Mouse (Mus musculus) WW6 (cell line): ENCODE measurements at regions not wholly inside any gene's neighbourhood (a gene's known extent, or its start where the extent isn't known, plus 50 kb on each side); places are given as distances from the start of the nearest gene placed in this dataset.
A peak's percentile ranks its signal among the peaks of the same experiment; 100 is the strongest.

Experiments used
- DNase-seq: peaks from one replicate; pipeline ENCODE4 v3.0.0-alpha.2; 2013; ENCODE audit warnings: low read depth, low spot score

DNA sequence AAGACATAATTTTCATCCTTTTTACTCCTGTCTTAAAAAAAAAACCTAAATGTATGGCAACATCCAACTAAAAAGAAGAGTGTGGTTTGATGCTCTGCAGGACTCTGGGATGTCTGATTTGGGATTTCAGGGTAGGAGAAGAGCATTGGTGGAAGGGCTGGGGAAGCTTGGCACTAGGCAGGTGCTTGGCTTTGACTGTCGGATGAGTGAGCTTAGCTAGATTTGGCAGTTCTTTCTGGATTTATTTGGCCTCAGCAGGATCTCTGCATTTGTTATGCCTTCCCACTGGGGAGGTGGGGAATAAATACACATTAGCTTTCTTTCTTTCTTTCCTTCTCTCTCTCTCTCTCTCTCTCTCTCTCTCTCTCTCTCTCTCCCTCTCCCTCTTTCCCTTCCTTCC, 118.1 kb upstream of the Auts2 start:
- no peak for DNase-seq

DNA sequence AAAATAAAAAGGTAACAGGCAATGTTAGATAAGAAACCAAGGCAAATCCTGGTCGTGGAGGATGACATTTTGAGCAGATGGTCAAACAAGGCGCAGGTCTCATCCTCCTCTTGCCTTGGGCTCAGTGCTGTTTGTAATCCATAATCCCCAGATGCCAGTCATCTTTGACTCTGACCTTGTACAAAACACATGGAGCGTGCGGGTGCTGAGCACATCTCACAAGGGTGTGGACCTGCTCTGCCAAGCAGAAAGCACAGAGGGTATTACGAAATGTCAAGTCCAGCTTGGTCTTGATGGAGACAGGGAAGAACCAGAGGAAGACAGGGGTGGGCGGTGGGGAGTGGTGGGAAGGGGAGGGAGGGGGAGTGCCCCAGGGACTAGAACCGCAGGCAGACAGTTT, 116.9 kb upstream of the Auts2 start:
- no peak for DNase-seq

DNA sequence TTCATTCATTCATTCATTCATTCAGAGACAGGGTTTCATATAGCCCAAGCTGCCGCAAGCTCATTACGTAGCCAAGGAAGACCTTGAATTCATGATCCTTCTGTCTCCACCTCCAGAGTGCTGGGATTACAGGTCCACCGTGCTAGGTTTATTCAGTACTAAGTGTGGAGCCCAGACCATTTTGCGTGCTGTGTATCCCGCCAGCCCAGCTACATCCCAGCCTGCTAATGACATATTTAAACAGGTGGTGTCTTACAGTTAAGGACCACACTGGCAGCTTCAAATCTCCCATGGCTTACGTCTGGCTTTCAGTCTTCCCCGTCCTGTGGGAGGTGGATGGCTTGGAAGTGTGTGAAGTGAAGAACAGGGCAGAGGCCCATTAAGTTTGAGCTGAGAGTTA, 111.2 kb upstream of the Auts2 start:
- no peak for DNase-seq

DNA sequence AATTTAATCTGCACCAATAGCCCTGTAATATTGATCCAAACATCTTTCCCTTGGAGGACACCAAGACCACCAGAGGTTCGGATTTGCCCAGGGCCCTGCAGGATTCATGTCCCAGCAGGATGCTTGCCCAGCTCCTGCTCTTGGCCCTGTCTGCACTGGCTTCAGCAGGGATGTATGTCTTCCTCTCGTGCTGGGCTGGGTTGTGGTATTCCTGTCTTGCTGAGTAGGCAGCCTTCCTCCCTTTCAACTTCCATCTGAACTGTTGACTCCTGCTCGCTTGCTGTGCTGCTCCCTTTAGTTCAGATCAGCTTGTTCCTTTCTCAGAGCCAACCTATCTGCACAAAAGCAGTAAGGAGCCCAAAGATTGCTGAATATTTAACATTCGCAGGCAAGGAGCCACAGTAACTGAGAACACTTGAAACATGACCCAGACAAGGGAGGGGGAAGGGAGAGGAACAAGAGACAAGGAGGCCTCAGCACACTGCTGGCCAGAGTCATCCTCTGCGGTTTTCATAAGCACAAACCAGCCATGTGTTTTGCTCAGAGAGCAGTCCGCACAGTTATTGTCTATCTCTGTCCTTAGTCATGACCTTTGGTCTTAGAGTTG, 110.7 kb upstream of the Auts2 start:
- DNase-seq = no peak

DNA sequence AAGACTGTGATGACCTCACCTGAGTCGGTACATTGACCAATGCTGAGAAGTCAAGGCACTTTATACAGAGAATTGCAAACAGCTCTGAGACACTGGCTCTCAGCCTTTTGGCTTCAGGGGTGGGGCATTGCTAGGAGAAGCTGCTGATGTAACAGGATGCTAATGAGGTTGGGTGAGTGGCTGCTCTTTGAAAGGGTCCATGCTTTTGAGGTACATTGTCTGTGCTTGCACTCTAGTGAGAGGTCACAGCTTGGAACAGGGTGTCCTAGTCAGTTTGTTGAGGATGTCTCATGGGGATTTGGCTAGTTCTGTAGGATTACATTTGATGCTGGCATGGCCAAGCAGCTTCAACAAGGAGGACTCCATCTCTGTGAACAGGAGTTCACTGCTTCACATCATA, 109.1 kb upstream of the Auts2 start:
- DNase-seq = no peak

DNA sequence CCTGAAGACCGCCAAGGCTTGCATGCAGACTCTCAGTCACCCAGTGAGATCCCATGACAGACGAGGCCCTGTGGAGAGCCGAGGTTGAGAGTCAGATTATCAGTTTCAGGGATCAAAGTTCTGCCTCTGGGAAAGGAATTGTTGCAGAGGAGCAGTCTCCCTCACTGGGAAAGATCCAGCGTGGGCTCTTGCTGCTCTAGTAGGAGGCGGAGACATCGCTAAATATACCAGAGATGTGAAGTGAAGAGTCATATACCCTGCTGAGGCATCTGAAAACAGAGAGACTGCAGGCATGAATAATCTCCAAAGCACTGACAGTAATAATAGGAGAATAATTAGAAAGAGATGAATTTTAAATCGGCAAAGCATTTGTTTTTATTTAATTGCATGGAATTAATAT, 106.6 kb upstream of the Auts2 start:
- DNase-seq = no peak

DNA sequence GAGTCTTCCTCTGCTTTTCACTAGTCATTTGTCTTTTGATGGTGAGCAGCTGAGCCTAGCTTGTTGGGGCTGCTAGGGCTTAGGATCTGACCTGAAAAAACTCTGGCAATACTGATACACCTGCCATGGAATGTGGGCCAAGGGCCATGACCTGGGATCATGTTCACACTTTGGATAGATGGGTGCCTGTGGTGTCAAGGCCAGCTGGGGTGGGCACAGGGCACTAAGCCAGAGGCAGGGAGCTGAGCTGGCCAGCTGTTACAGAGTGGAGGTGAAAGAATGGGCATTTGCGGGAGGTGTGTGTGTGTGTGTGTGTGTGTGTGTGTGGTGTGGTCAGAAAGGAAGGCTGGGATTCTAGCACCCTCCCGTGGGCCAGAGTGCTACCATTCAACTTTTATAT, 105.6 kb upstream of the Auts2 start:
- DNase-seq = no peak

DNA sequence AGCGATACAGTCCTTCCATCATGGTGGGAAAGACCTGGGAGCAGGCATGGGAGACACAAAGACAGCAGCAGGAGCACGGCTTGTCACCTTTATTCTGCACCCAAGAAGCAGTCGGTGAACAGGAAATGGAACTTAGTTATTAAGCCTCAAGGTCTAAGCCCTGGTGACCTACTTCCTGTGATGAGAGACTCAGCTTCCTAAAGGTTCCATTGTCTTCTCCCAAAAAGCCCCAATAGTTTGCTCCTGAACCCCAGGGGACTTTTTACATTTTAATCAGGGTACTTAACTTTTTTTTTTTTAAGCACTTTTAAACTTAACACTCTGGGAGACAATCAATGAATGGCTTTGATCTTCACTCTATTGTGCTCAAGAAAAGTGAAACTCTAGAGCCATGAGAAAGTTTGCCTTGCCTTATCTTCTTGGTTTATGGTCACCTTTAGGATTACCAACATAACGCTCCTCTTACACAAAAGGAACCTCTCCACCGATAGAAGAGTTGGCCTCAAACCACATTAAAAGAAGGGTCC, 101.6 kb upstream of the Auts2 start:
- DNase-seq = no peak

DNA sequence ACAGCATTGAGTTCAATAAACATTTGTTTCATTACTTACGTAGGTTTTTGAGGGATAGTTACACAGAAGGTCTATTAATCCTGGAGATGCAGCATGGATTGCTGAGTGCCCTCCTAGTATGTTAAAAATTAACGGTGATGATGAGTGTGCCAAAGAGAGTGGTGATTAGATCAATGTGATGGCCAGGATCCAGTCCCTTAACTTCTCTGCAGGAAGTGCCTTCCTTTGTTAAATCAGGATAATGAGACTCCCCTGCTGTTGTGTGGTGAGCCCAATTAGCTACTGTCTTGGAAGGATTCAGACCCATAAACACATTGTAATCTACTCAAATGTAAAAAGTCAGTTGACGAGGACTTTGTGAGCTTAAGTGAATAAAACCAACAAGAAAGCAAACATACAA, 100.1 kb upstream of the Auts2 start:
- DNase-seq = no peak

DNA sequence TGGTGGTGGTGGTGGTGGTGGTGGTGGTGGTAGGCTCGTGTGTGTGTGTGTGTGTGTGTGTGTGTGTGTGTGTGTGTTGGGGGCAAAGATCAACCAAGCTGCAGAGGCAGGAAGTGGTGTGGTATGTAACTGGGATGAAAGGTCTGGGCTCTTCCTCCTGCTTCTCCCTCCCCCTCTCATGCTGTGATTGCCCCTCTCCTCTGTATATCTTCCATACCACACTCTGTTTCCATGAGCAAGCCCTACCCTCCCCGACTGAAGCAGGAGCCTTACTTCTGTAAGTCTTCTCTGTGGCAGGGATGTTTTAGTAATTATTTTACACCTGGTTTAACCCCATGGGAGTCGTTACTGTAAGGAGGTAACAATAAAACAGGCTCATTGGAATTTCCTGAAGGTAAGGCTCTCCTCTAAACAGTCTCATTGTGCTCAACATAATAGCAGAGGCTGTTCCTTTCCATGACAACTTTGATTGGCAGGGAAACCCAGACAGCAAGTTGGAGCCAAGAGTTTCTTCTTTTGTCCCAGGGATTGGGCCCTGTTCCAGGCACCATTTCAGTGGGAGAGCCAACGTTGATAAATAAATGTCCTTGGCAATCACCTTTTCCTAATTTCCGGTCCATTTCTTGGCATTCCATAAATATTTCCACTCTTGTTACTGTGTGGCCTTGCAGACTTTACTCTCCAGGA, 90.2 kb upstream of the Auts2 start:
- no peak for DNase-seq

DNA sequence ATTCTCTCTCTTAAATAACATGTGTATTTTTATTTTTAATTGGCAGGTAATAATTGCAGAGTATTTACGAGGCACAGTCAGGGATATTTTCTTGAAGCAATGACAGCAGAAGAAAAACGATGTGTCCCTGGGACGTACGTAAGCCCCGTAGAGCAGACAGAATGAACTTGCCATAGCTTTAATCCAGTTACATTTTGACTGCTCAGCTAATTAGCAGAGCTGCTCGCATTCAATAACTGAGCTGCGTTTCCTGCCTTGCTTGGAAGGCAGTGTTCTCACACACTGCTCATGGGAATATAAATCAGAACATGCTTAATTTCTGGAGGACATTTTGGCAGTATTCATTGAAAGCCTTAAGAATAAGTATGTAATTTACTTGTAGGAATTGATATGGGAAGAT, 78.6 kb upstream of the Auts2 start:
- DNase-seq = no peak

DNA sequence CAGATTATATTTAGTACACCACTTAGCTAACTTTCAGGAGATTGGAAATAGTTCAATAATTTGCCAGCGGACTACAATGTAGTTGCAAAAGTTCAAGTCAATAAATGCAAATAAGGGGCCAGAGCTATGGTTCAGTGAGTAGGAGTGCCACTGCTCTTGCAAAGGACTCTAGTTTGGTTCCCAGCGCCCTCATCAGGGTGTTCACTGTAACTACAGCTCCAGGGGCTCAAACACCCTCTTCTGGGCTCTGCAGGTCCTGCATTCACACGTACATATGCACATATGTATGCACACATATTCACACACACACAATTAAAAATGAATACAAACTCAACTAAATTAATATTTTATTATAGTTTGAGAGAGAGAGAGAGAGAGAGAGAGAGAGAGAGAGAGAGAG, 74.1 kb upstream of the Auts2 start:
- DNase-seq = peak; percentile 9

DNA sequence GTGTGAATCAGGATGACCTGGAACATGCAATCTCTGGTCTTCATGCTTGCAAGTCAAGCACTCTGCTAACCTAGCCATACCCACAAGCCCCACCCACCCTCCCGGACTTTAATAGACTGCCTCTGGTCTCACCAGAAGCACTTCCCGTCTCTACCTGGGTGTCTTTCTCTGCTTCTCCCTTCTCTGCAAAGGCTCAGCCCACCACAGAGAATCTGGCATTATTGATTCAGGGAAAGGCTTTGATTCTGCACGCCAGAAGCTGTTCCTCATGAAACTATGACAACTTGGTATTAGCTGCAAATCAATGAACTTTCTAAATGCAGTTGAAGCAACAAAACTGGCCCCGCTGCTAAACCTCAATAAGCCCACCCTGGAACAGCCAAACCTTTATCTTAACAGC, 66.1 kb upstream of the Auts2 start:
- no peak for DNase-seq

DNA sequence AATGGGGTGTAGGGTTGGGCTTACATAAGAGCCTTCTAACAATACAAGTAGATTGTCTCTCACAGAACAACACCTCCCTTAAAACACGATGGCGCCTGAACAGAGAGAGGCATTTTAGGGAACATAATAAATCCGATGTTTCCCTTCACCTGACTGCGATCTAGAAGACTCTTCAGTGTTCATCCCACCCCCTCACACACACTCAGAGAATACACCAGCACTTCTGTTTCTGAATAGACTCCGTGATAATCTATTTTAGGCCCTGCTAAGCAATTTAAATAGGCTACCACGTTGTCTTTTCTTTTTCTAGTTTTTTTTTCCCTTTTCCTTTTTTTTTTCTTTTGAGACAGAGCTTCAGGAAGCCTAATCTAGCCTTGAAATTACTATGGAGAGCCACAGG, 63.1 kb upstream of the Auts2 start:
- no peak for DNase-seq

DNA sequence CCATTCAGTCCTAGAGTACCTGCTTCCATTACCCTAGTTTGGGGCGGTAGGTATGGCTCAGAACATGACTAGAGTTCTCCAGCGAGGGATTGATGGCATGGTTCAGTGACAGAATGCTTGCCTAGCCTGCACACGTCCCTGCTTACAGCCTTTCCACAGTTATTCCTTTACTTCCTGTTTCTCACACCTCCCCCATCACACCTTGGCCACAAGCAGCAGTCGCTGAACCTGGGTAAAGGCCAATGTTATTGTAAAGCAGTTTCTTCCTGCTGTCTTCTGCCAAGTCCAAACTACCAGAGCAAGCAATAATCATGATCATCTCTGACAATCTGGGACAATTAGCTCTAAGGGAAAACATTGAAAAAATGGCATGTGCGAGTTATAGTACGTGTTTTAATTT, 51.7 kb upstream of the Auts2 start:
- no peak for DNase-seq
